ENCODE assay signal across 7 mouse cellular contexts in the genomic region with DNA sequence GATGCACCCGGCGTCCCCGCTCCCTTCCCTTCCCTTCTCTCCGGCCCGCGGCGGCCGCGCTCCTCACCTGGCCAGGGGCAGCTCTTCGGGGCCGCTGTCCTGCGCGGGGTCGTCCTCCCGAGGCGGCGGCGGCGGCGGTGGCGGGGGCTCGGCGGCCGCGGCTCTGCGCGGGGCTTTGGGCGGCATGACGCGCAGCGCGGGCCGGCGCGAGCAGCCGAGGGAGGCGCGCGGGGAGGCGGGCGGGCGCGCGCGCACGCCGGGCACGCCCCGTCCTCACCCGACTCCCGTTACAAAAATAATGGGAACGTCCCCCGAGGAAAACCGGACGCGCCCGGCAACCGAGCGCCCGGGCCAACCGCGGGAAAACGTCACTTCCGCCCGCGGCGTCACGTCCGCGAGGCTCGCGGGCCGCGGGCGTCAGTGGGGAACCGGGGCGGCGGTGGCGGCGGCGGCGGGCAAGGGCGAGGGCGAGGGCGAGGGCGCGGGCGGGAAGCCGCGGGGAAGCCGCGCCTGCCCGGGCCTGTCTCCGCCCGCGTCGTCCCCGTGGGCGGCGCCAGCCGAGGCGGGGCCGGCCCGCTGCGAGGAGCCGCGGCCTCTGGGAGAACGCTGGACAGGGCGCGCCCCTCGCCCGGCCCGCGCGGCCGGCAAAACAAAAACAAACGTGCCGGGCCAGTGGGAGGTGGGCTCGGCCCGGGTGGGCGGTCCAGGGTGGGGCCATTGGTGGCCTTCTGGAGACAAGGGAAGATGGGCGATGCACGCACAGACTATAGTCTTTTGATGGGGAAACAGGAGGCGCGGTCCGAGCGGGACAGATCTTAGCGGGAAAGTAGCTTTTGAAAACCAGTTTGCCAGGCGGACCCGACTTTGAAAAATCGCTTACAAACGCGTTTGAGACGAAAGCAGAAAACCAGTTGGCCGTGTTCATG. TPM values are rescaled to one million over a fixed set of nuclear protein-coding genes. Genes with fewer than 3 reads are reported as not detected.
DNase-seq lines count a peak whose midpoint lies in the region; ATAC-seq lines count a peak whose summit lies in the region.

Gene Rb1, minus strand, starts transcription at position 367 of the 926 bp plus-strand sequence.

- H3K27me3 ChIP-seq in embryonic facial prominence, embryonic 10.5 days (replicated peaks; ENCODE audit: low read depth, poor library complexity, severe bottlenecking), result no peaks in the 10 kb centered on the region
- no peaks in the 10 kb centered on the region for H3K27me3 ChIP-seq in limb, embryonic 12.5 days
- H3K27me3 ChIP-seq in midbrain, embryonic 14.5 days (ENCODE audit: control insufficient read depth, insufficient read depth, low read length), result no peaks in the 10 kb centered on the region

- under 1% methylated on average over 134 of the region's 135 CpGs for WGBS in embryonic facial prominence, embryonic 10.5 days
- WGBS in limb, embryonic 12.5 days, result under 1% methylated on average over 110 of the region's 135 CpGs
- WGBS in midbrain, embryonic 14.5 days, result under 1% methylated on average over 101 of the region's 135 CpGs

- peak within 1 kb of the TSS; percentile 92 for H3K4me3 ChIP-seq in embryonic facial prominence, embryonic 10.5 days
- H3K4me3 ChIP-seq in limb, embryonic 12.5 days (replicated peaks), result peak within 1 kb of the TSS; percentile 93
- peak within 1 kb of the TSS; percentile 94 for H3K4me3 ChIP-seq in midbrain, embryonic 14.5 days (replicated peaks; ENCODE audit: low read depth, low read length)

- H3K4me1 ChIP-seq in embryonic facial prominence, embryonic 10.5 days, result peaks cover 15% of the 10 kb centered on the region
- H3K4me1 ChIP-seq in limb, embryonic 12.5 days (replicated peaks), result peaks cover 7% of the 10 kb centered on the region
- H3K4me1 ChIP-seq in midbrain, embryonic 14.5 days (ENCODE audit: control insufficient read depth, insufficient read depth, low read length), result peaks cover 15% of the 10 kb centered on the region

- H3K36me3 ChIP-seq in embryonic facial prominence, embryonic 10.5 days (replicated peaks), result no peaks in the 10 kb centered on the region
- H3K36me3 ChIP-seq in limb, embryonic 12.5 days, result no peaks in the 10 kb centered on the region
- peaks cover 8% of the 10 kb centered on the region for H3K36me3 ChIP-seq in midbrain, embryonic 14.5 days (ENCODE audit: control insufficient read depth, insufficient read depth, low read length)

- peak; percentile 89 for DNase-seq in adrenal gland, postnatal 10 days
- DNase-seq in embryonic facial prominence, embryonic 10.5 days (ENCODE audit: low spot score), result peak; percentile 90
- DNase-seq in heart, adult 11 months, result peak; percentile 99
- DNase-seq in kidney, adult 18-20 months, result peak; percentile 88
- peak; percentile 94 for DNase-seq in midbrain, embryonic 14.5 days
- peak; percentile 81 for DNase-seq in spleen, adult 12 weeks (ENCODE audit: low spot score)

- H3K4me2 ChIP-seq in limb, embryonic 12.5 days, result peak within 1 kb of the TSS; percentile 93
- peak within 1 kb of the TSS; percentile 82 for H3K4me2 ChIP-seq in midbrain, embryonic 14.5 days (ENCODE audit: low read length)

- H3K27ac ChIP-seq in embryonic facial prominence, embryonic 10.5 days (replicated peaks), result peak within 1 kb of the TSS; percentile 91
- peak within 1 kb of the TSS; percentile 87 for H3K27ac ChIP-seq in limb, embryonic 12.5 days
- H3K27ac ChIP-seq in midbrain, embryonic 14.5 days (replicated peaks; ENCODE audit: low read depth, low read length), result peak within 1 kb of the TSS; percentile 97

- H3K9ac ChIP-seq in limb, embryonic 12.5 days (replicated peaks), result peak within 1 kb of the TSS; percentile 83
- peak within 1 kb of the TSS; percentile 95 for H3K9ac ChIP-seq in midbrain, embryonic 14.5 days (replicated peaks; ENCODE audit: low read length)

- no peaks in the 10 kb centered on the region for H3K9me3 ChIP-seq in embryonic facial prominence, embryonic 10.5 days
- no peaks in the 10 kb centered on the region for H3K9me3 ChIP-seq in limb, embryonic 12.5 days
- H3K9me3 ChIP-seq in midbrain, embryonic 14.5 days (ENCODE audit: control insufficient read depth, low read length), result no peaks in the 10 kb centered on the region

- peak; percentile 91 for ATAC-seq in limb, embryonic 12.5 days (ENCODE audit: insufficient number of reproducible peaks, insufficient read depth, low FRiP score, low TSS enrichment, low read depth)
- peak; percentile 89 for ATAC-seq in midbrain, embryonic 14.5 days (ENCODE audit: low FRiP score, low TSS enrichment)

RNA-seq across cellular contexts. Expression of gene Rb1, which starts in this region (rescaled TPM):
- 10 to 100 TPM; 20.6 to 26.1 TPM for total RNA-seq in adrenal gland, postnatal 10 days (2021)
- 24.4 and 29.3 TPM in 2 replicates for polyA plus RNA-seq in embryonic facial prominence, embryonic 10.5 days (2016; fragmentation: Nextera tagmentation; extraction: Ambion mirVana)
- 18.8 and 22.2 TPM in 2 replicates for polyA plus RNA-seq in limb, embryonic 12.5 days (2016; fragmentation: Nextera tagmentation; extraction: Ambion mirVana)
- 36.3 and 36.4 TPM in 2 replicates for polyA plus RNA-seq in midbrain, embryonic 14.5 days (2014; fragmentation: Nextera tagmentation; extraction: Ambion mirVana)

Comparison
In these comparisons a context has a peak if more than half of its experiments do, and no peak if none do; other contexts are left out.
1. Peak in every context shown above with its lines: DNase-seq, ATAC-seq, H3K4me3 ChIP-seq and H3K27ac ChIP-seq.